ENCODE assay signal across 18 mouse cellular contexts in genomic region chr8:110642331-110642730, GRCm38 (mm10). TPM values are rescaled to one million over a fixed set of nuclear protein-coding genes. Genes with fewer than 3 reads are reported as not detected.
A peak's percentile ranks its signal among the peaks of the same experiment; 100 is the strongest.
DNase-seq lines count a peak whose midpoint lies in the region; ATAC-seq lines count a peak whose summit lies in the region.
"Had no signal": no experiment of that assay in that cellular context is flagged by ENCODE, and none has a peak within 500 bp of the region (broad histone marks: within the 10 kb centered on the region; RNA-seq: fewer than 3 reads in every experiment).

No protein-coding gene starts in this region.

- no peak overlapping the region for H3K4me2 ChIP-seq in kidney, embryonic 14.5 days (replicated peaks; ENCODE audit: low read depth, low read length)
- H3K4me2 ChIP-seq in forebrain, embryonic 15.5 days (replicated peaks), result no peak overlapping the region
- H3K4me2 ChIP-seq: embryonic facial prominence, embryonic 13.5 days; limb, embryonic 15.5 days had no signal

- no peak overlapping the region for H3K9ac ChIP-seq in kidney, embryonic 14.5 days (ENCODE audit: low read depth, low read length)
- no peak overlapping the region for H3K9ac ChIP-seq in forebrain, embryonic 15.5 days (replicated peaks)
- H3K9ac ChIP-seq: forebrain, postnatal 0 days; limb, embryonic 15.5 days had no signal

- DNase-seq in adrenal gland, postnatal 14 days, result peak; percentile 66
- no peak for DNase-seq in adrenal gland, postnatal 4 days (ENCODE audit: low spot score in 2 of 2)
- DNase-seq in kidney, postnatal 10 days, result peak; percentile 37
- DNase-seq in cerebellum, adult 11 months, result peak; percentile 62
- DNase-seq in cerebellum, postnatal 10 days, result peak; percentile 69 to 72
- DNase-seq: forebrain, postnatal 0 days; heart, adult 11 months; kidney, adult 11 months; lung, postnatal 10 days; thymus, postnatal 25 days had no signal

- H3K4me3 ChIP-seq in kidney, embryonic 14.5 days (ENCODE audit: low read length), result no peak overlapping the region
- H3K4me3 ChIP-seq in forebrain, embryonic 15.5 days, result no peak overlapping the region
- H3K4me3 ChIP-seq: embryonic facial prominence, embryonic 13.5 days; limb, embryonic 15.5 days; midbrain, embryonic 10.5 days had no signal

- no peak for ATAC-seq in kidney, embryonic 14.5 days (ENCODE audit: low FRiP score, low TSS enrichment)
- no peak for ATAC-seq in forebrain, embryonic 15.5 days (replicated peaks)
- no peak for ATAC-seq in granulocyte monocyte progenitor cell, adult 5-6 weeks (replicated peaks; ENCODE audit: poor library complexity, severe bottlenecking)
- ATAC-seq: activated CD4-positive, CD25-positive, alpha-beta regulatory T cell, adult 4 months; forebrain, postnatal 0 days had no signal

- WGBS in kidney, embryonic 14.5 days, result 93% methylated on average over 5 of the region's 5 CpGs
- WGBS in forebrain, embryonic 15.5 days, result 89% methylated on average over 5 of the region's 5 CpGs

- H3K9me3 ChIP-seq in kidney, embryonic 14.5 days (ENCODE audit: control insufficient read depth, low read length), result no peaks in the 10 kb centered on the region
- H3K9me3 ChIP-seq in forebrain, embryonic 15.5 days, result no peaks in the 10 kb centered on the region
- H3K9me3 ChIP-seq: embryonic facial prominence, embryonic 13.5 days; G1E; limb, embryonic 15.5 days; midbrain, embryonic 10.5 days had no signal

- no peak overlapping the region for H3K27ac ChIP-seq in kidney, embryonic 14.5 days (ENCODE audit: low read depth, low read length)
- H3K27ac ChIP-seq in forebrain, embryonic 15.5 days (replicated peaks), result no peak overlapping the region
- H3K27ac ChIP-seq: embryonic facial prominence, embryonic 13.5 days; limb, embryonic 15.5 days; midbrain, embryonic 10.5 days had no signal

- no peaks in the 10 kb centered on the region for H3K4me1 ChIP-seq in kidney, embryonic 14.5 days (ENCODE audit: control insufficient read depth, insufficient read depth, low read length)
- H3K4me1 ChIP-seq in forebrain, embryonic 15.5 days, result no peaks in the 10 kb centered on the region
- H3K4me1 ChIP-seq: embryonic facial prominence, embryonic 13.5 days; limb, embryonic 15.5 days; midbrain, embryonic 10.5 days had no signal

- H3K27me3 ChIP-seq in kidney, embryonic 14.5 days (ENCODE audit: control insufficient read depth, insufficient read depth, low read length), result no peaks in the 10 kb centered on the region
- H3K27me3 ChIP-seq in forebrain, embryonic 15.5 days, result no peaks in the 10 kb centered on the region
- H3K27me3 ChIP-seq: embryonic facial prominence, embryonic 13.5 days; limb, embryonic 15.5 days had no signal

- peaks cover 15% of the 10 kb centered on the region; the same call in 1 of the 2 replicates for H3K36me3 ChIP-seq in kidney, embryonic 14.5 days (ENCODE audit: control insufficient read depth, insufficient read depth, low read length)
- H3K36me3 ChIP-seq in forebrain, embryonic 15.5 days, result peaks cover 17% of the 10 kb centered on the region; the same call in 1 of the 2 replicates

RNA-seq across cellular contexts. Expression of gene Vac14, which starts 23.9 kb away (rescaled TPM):
- 25.0 and 25.8 TPM in 2 replicates for total RNA-seq in adrenal gland, postnatal 14 days (2021)
- 10 to 100 TPM; 29.9 to 30.0 TPM for total RNA-seq in adrenal gland, postnatal 4 days (2021)
- 21.7 and 32.2 TPM in 2 replicates for polyA plus RNA-seq in kidney, embryonic 14.5 days (2014; fragmentation: Nextera tagmentation; extraction: Ambion mirVana)
- polyA plus RNA-seq in forebrain, embryonic 15.5 days (2015; fragmentation: Nextera tagmentation; extraction: Ambion mirVana), result 27.9 and 29.1 TPM in 2 replicates
- total RNA-seq in granulocyte monocyte progenitor cell, adult 5-6 weeks (2014; fragmentation: Nextera tagmentation), result 50.5 and 58.3 TPM in 2 replicates
- total RNA-seq in granulocyte monocyte progenitor cell, adult 5-6 weeks (2017), result 25.2 and 37.3 TPM in 2 replicates

Comparison
In these comparisons a context has a peak if more than half of its experiments do, and no peak if none do; other contexts are left out.
1. DNase-seq: peak in adrenal gland, postnatal 14 days (single experiment), kidney, postnatal 10 days (single experiment), cerebellum, adult 11 months (single experiment) and cerebellum, postnatal 10 days (2 of 2); none in adrenal gland, postnatal 4 days (0 of 2).